Mouse (Mus musculus): ENCODE results near the gene Tmem98.

GRCm38 (mm10) chr11:80771596-80772250 is 38.3 kb upstream of the Tmem98 start:
- no peak for TF ChIP-seq CTCF (IDR thresholded peaks at IDR 0.05; ENCODE audit: borderline replicate concordance, insufficient read depth, low read length)
- TF ChIP-seq POLR2A (IDR thresholded peaks at IDR 0.05; ENCODE audit: low read depth, low read length) = no peak
